Mouse (Mus musculus) heart, embryonic 14.5 days (tissue): ENCODE results near the gene Rai1. TPM values are rescaled to one million over a fixed set of nuclear protein-coding genes. Genes with fewer than 3 reads are reported as not detected.

ENCODE experiments used
- ATAC-seq: fragments of 200-750 bp; cut with Nextera tagmentation; 2 replicates; pipeline ENCODE4 v1.8.0; 2017; ENCODE audit warnings: low read depth, moderate TSS enrichment; ENCODE audit not compliant: insufficient number of reproducible peaks, insufficient read depth, low FRiP score
- H3K27ac ChIP-seq, 2 experiments: fragments of 200-500 bp in 1 of 2; fragments of 300-500 bp in 1 of 2; sonication (generic) in 1 of 2; replicated peaks in 1 of 2; 2 replicates each; pipeline ENCODE4 v1.5.1; 2012 to 2014; ENCODE audit warnings: low read depth in 2 of 2, low read length in 2 of 2, control low read depth in 1 of 2, mild to moderate bottlenecking in 1 of 2, mixed read lengths in 1 of 2; ENCODE audit not compliant: control insufficient read depth in 1 of 2, insufficient read depth in 1 of 2
- H3K27me3 ChIP-seq: fragments of 300-500 bp; sonication (generic); 2 replicates; pipeline ENCODE4 v1.6.1; 2014; ENCODE audit warnings: mild to moderate bottlenecking, low read length, control low read depth; ENCODE audit not compliant: control insufficient read depth, insufficient read depth
- H3K36me3 ChIP-seq: fragments of 300-500 bp; sonication (generic); 2 replicates; pipeline ENCODE4 v1.6.1; 2014; ENCODE audit warnings: mild to moderate bottlenecking, control low read depth, low read length, mixed read lengths; ENCODE audit not compliant: control insufficient read depth, insufficient read depth
- H3K4me1 ChIP-seq, 2 experiments: fragments of 200-500 bp in 1 of 2; fragments of 300-500 bp in 1 of 2; sonication (generic) in 1 of 2; 2 replicates each; pipeline ENCODE4 v1.6.1; 2012 to 2014; ENCODE audit warnings: low read length in 2 of 2, control low read depth in 1 of 2, mixed read lengths in 1 of 2; ENCODE audit not compliant: control insufficient read depth in 2 of 2, insufficient read depth in 2 of 2
- H3K4me2 ChIP-seq: fragments of 300-500 bp; sonication (generic); 2 replicates; pipeline ENCODE4 v1.6.1; 2014; ENCODE audit warnings: mild to moderate bottlenecking, low read length
- H3K4me3 ChIP-seq, 2 experiments: fragments of 200-500 bp in 1 of 2; fragments of 300-500 bp in 1 of 2; sonication (generic) in 1 of 2; 2 replicates each; pipeline ENCODE4 v1.5.1; 2012 to 2014; ENCODE audit warnings: low read length in 2 of 2, mild to moderate bottlenecking in 2 of 2, control low read depth in 1 of 2, low read depth in 1 of 2, moderate library complexity in 1 of 2; ENCODE audit not compliant: control insufficient read depth in 1 of 2, insufficient read depth in 1 of 2
- H3K9ac ChIP-seq: fragments of 300-500 bp; sonication (generic); 2 replicates; pipeline ENCODE4 v1.6.1; 2014; ENCODE audit warnings: mild to moderate bottlenecking, low read length
- H3K9me3 ChIP-seq: fragments of 300-500 bp; sonication (generic); 2 replicates; pipeline ENCODE4 v1.6.1; 2016; ENCODE audit warnings: low read length, control low read depth; ENCODE audit not compliant: control insufficient read depth
- WGBS: fragments of 180-500 bp; shearing (Covaris S2); extraction: QIAGEN DNeasy Blood & Tissue Kit; methylation state at CpG from one replicate; pipeline ENCODE4 v1.1.7; 2014; 5-methylcytosine and 5-hydroxymethylcytosine counted together
- polyA plus RNA-seq: library from polyadenylated mRNA; unstranded; fragments of >200 nt; fragmentation: Nextera tagmentation; extraction: Ambion mirVana; gene quantifications from 2 replicates; pipeline ENCODE4 v1.2.1, GENCODE M21; 2014

Rai1 gene
- polyA plus RNA-seq, 1 experiment from 2014 or later: 19.0 TPM

DNA sequence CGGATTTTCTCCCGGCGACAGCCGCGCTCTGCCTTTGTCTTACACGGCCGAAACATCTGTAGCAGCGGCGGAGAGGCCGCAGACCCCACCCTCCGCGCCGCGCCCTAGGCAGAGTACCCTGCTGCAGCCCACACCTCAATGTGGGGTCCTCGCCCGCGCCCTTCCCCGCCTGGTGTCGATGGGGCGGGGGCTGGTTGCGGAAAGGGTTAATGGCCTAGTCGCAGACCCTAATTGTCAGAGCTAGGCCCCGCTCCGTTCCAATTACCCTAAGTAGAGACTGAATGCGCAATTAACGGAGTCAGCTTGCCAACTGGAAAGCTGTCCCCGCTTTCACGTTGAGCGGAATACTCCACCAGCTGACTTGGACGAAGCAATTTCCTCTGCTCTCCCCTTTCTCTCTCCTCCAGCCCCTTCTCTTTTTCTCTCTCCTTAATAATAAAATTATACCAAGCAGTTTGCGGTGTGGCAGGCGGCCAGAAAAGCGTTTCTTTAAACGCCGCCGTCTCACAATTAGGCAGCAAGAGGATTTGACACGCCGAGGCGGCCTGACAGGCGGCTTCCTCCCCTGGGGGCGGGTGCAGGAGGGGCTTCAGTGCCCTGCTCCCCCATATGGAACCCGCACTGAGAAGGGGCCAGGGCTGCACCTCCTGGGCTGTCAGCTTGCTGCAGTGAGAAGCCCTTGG is 72.3 kb downstream of the Rai1 start:
- H3K36me3 ChIP-seq: peaks cover 4% of the 10 kb centered on the region
- peak overlapping the region; percentile 64 to 65 for H3K4me3 ChIP-seq
- peak overlapping the region; percentile 98 for H3K4me2 ChIP-seq
- no peaks in the 10 kb centered on the region for H3K27me3 ChIP-seq
- no peaks in the 10 kb centered on the region for H3K9me3 ChIP-seq
- no peak for ATAC-seq
- H3K4me1 ChIP-seq: peaks cover 55 to 85% of the 10 kb centered on the region in 2 experiments
- 2% methylated on average over 42 of the region's 42 CpGs for WGBS
- peak overlapping the region; percentile 96 to 99 for H3K27ac ChIP-seq
- H3K9ac ChIP-seq: peak overlapping the region; percentile 94

- H3K9ac ChIP-seq: peak overlapping the region; percentile 94
- H3K4me3 ChIP-seq: no peak overlapping the region
- H3K27me3 ChIP-seq: no peaks in the 10 kb centered on the region
- H3K4me2 ChIP-seq: peak overlapping the region; percentile 98
- H3K9me3 ChIP-seq: no peaks in the 10 kb centered on the region
- ATAC-seq: no peak
- H3K36me3 ChIP-seq: peaks cover 4% of the 10 kb centered on the region
- peaks cover 55 to 85% of the 10 kb centered on the region in 2 experiments for H3K4me1 ChIP-seq
- WGBS: 50% methylated on average over 6 of the region's 6 CpGs
- H3K27ac ChIP-seq: peak overlapping the region; percentile 46 to 96; a peak in 3 of 4 replicates
These were observed 73.2 kb downstream of the Rai1 start for GRCm38 (mm10) chr11:60178005-60178404.

- Histone ChIP-seq H3K4me3 (no peak overlapping the region), H3K4me1 (peaks cover 52 to 85% of the 10 kb centered on the region in 2 experiments), H3K36me3 (peaks cover 4% of the 10 kb centered on the region), H3K27me3 (no peaks in the 10 kb centered on the region), H3K9me3 (no peaks in the 10 kb centered on the region), H3K27ac (peak overlapping the region in 1 of 2 experiments; percentile 46; a peak in 3 of 4 replicates), H3K9ac (no peak overlapping the region), H3K4me2 (no peak overlapping the region)
- no peak for ATAC-seq
These were observed 73.7 kb downstream of the Rai1 start for GRCm38 (mm10) chr11:60178506-60178905.

- WGBS: 65% methylated on average over 12 of the region's 12 CpGs
- Histone ChIP-seq H3K9ac (peak overlapping the region; percentile 12; the same call in 1 of the 2 replicates), H3K27me3 (no peaks in the 10 kb centered on the region), H3K36me3 (peaks cover 27% of the 10 kb centered on the region), H3K4me1 (peaks cover 51 to 84% of the 10 kb centered on the region in 2 experiments), H3K4me2 (no peak overlapping the region), H3K9me3 (no peaks in the 10 kb centered on the region), H3K4me3 (no peak overlapping the region), H3K27ac (peak overlapping the region; percentile 34 to 58; a peak in 3 of 4 replicates)
- ATAC-seq: no peak
These were observed 77.4 kb downstream of the Rai1 start for GRCm38 (mm10) chr11:60182116-60182670.

- H3K4me3 ChIP-seq: no peak overlapping the region
- peaks cover 46 to 78% of the 10 kb centered on the region in 2 experiments for H3K4me1 ChIP-seq
- peak overlapping the region in 1 of 2 experiments; percentile 58; a peak in 2 of 4 replicates for H3K27ac ChIP-seq
- ATAC-seq: no peak
- 64% methylated on average over 2 of the region's 2 CpGs for WGBS
- peaks cover 33% of the 10 kb centered on the region for H3K36me3 ChIP-seq
- H3K4me2 ChIP-seq: no peak overlapping the region
- H3K9ac ChIP-seq: peak overlapping the region; percentile 12; the same call in 1 of the 2 replicates
- no peaks in the 10 kb centered on the region for H3K27me3 ChIP-seq
- H3K9me3 ChIP-seq: no peaks in the 10 kb centered on the region
These were observed 77.9 kb downstream of the Rai1 start for GRCm38 (mm10) chr11:60182741-60183140.

DNA sequence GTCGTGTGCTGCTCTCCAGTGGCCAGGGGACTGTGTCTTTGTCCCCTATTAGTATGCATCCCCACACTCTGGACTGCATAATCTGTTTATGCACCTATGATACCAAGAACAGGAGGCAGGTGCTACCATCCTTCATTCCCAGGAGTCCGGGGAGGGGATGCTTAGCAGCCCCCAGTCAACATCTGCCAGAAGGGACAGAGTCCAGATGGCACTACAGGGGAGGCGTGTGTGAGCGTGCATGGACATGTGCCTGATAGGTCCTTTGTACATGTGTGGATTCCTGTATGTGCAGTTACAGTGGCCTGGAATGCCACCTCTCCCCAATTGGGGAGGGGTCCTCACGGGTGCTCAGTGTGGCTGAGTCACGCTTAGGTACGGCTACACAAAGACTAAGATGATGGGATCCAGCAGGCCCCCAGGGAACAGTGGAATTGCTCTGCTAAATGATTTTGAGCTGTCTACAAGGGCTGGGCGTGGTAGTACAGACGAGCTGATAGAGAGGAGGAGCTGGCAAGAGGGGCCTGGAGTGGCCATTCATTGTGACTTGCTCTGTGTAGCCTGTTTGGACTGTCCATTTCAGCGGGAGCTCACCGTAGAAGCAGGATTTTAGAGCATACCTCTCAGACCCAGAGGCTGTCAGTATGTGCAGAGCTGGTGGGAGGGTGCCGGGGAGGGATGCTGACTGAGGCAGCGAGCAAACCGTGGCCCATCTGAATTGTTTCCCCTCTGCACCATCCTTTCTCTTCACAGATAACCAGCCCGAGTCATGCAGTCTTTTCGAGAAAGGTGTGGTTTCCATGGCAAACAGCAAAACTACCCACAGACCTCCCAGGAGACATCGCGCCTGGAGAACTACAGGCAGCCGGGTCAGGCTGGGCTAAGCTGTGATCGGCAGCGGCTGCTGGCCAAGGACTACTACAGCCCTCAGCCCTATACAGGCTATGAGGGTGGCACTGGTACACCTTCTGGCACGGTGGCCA is 79.8 kb downstream of the Rai1 start:
- H3K36me3 ChIP-seq: peaks cover 52% of the 10 kb centered on the region
- H3K4me1 ChIP-seq: peaks cover 33 to 59% of the 10 kb centered on the region in 2 experiments
- H3K4me3 ChIP-seq: no peak overlapping the region
- H3K27me3 ChIP-seq: no peaks in the 10 kb centered on the region
- H3K4me2 ChIP-seq: no peak overlapping the region
- no peak for ATAC-seq
- WGBS: 41% methylated on average over 22 of the region's 22 CpGs
- peak overlapping the region; percentile 36; the same call in 1 of the 2 replicates for H3K9ac ChIP-seq
- H3K9me3 ChIP-seq: no peaks in the 10 kb centered on the region
- 0 out of 4 replicates have a peak overlapping the region, but pooled peaks of 1 of the 2 experiments have one; percentile 14 for H3K27ac ChIP-seq
